Mouse (Mus musculus): ENCODE results near the gene P3h1. TPM values are rescaled to one million over a fixed set of nuclear protein-coding genes. Genes with fewer than 3 reads are reported as not detected.

Gene P3h1
- polyA plus RNA-seq, 1 experiment from 2014 or later = 22.4 TPM

Other genes starting within 250 kb of the P3h1 start
- 149 and 156 TPM in 2 replicates for gene Slc2a1, start 124.2 kb upstream of the P3h1 start, polyA plus RNA-seq (2015; fragmentation: Nextera tagmentation; extraction: Ambion mirVana)
- gene Zfp691, start 58.7 kb upstream of the P3h1 start, polyA plus RNA-seq (2015; fragmentation: Nextera tagmentation; extraction: Ambion mirVana) = 4.3 and 5.0 TPM in 2 replicates
- gene Ermap, start 42.9 kb upstream of the P3h1 start, polyA plus RNA-seq (2015; fragmentation: Nextera tagmentation; extraction: Ambion mirVana) = 2.4 and 4.7 TPM in 2 replicates
- gene Svbp, start 37.6 kb upstream of the P3h1 start, polyA plus RNA-seq (2015; fragmentation: Nextera tagmentation; extraction: Ambion mirVana) = 92.4 and 100 TPM in 2 replicates
- gene Tmem269, start 14.7 kb upstream of the P3h1 start, polyA plus RNA-seq (2015; fragmentation: Nextera tagmentation; extraction: Ambion mirVana) = not detected in 2 replicates
- gene AU022252, start 203 bp upstream of the P3h1 start, polyA plus RNA-seq (2015; fragmentation: Nextera tagmentation; extraction: Ambion mirVana) = 26.3 and 27.3 TPM in 2 replicates
- gene Cldn19, start 22.5 kb downstream of the P3h1 start, polyA plus RNA-seq (2015; fragmentation: Nextera tagmentation; extraction: Ambion mirVana) = 0.28 and 0.60 TPM in 2 replicates
- 420 and 457 TPM in 2 replicates for gene Ybx1, start 61.7 kb downstream of the P3h1 start, polyA plus RNA-seq (2015; fragmentation: Nextera tagmentation; extraction: Ambion mirVana)
- gene Ppih, start 87.6 kb downstream of the P3h1 start, polyA plus RNA-seq (2015; fragmentation: Nextera tagmentation; extraction: Ambion mirVana) = 69.6 and 73.9 TPM in 2 replicates
- 2.7 and 2.8 TPM in 2 replicates for gene Ccdc30, start 182.6 kb downstream of the P3h1 start, polyA plus RNA-seq (2015; fragmentation: Nextera tagmentation; extraction: Ambion mirVana)
- 51.4 and 52.3 TPM in 2 replicates for gene Ppcs, start 189.5 kb downstream of the P3h1 start, polyA plus RNA-seq (2015; fragmentation: Nextera tagmentation; extraction: Ambion mirVana)
- gene Zmynd12, start 189.9 kb downstream of the P3h1 start, polyA plus RNA-seq (2015; fragmentation: Nextera tagmentation; extraction: Ambion mirVana) = 0.99 and 1.2 TPM in 2 replicates